Mouse (Mus musculus): Measurements from ENCODE around the gene Hoxa2.

Hoxa2 gene

GRCm38 (mm10) chr6:52164626-52165440 lies at the start of gene Hoxa2:
Hoxa2 (minus strand) TSS chr6:52164831.
- DNase-seq, result peak; percentile 32

GRCm38 (mm10) chr6:52214271-52214670 lies 49.6 kb upstream of the Hoxa2 start:
- DNase-seq, result peak; percentile 23

GRCm38 (mm10) chr6:52213119-52213986 lies 48.7 kb upstream of the Hoxa2 start, which contains the start of the genes Hoxa3 and Gm28308:
Hoxa3 (minus strand) TSS chr6:52213336.
Gm28308 (minus strand) TSS chr6:52213339.
- peak; percentile 86 for DNase-seq

- peak; percentile 78 for DNase-seq
Measured at GRCm38 (mm10) chr6:52212556-52213118, 48.0 kb upstream of the Hoxa2 start.

GRCm38 (mm10) chr6:52211961-52212360 lies 47.3 kb upstream of the Hoxa2 start:
- peak; percentile 53 for DNase-seq

GRCm38 (mm10) chr6:52211170-52211935 lies 46.7 kb upstream of the Hoxa2 start:
- peak; percentile 81 for DNase-seq

- no peak for DNase-seq
Measured at GRCm38 (mm10) chr6:52209685-52210046, 45.0 kb upstream of the Hoxa2 start.

- DNase-seq, result peak; percentile 24
Measured at GRCm38 (mm10) chr6:52208868-52209684, 44.4 kb upstream of the Hoxa2 start.

GRCm38 (mm10) chr6:52208072-52208867 lies 43.6 kb upstream of the Hoxa2 start, which contains the start of gene Hoxa6:
Hoxa6 (minus strand) TSS chr6:52208722.
- DNase-seq, result peak; percentile 75

GRCm38 (mm10) chr6:52207684-52207976 lies 43.0 kb upstream of the Hoxa2 start:
- no peak for DNase-seq

GRCm38 (mm10) chr6:52206882-52207683 lies 42.5 kb upstream of the Hoxa2 start:
- no peak for DNase-seq

- DNase-seq, result peak; percentile 16
Measured at GRCm38 (mm10) chr6:52205638-52206621, 41.3 kb upstream of the Hoxa2 start.

- peak; percentile 20 for DNase-seq
Measured at GRCm38 (mm10) chr6:52205221-52205620, 40.6 kb upstream of the Hoxa2 start.

- peak; percentile 93 for DNase-seq
Measured at GRCm38 (mm10) chr6:52204050-52204752, 39.6 kb upstream of the Hoxa2 start, which contains the start of gene Hoxa5. Hoxa5 (minus strand) TSS chr6:52204587.

GRCm38 (mm10) chr6:52203371-52204049 lies 38.9 kb upstream of the Hoxa2 start:
- peak; percentile 35 for DNase-seq

GRCm38 (mm10) chr6:52203121-52203370 lies 38.4 kb upstream of the Hoxa2 start:
- peak; percentile 51 for DNase-seq

- peak; percentile 20 for DNase-seq
Measured at GRCm38 (mm10) chr6:52202362-52203120, 37.9 kb upstream of the Hoxa2 start.

Data from kidney, adult 11 months (tissue).